Mouse (Mus musculus): ENCODE measurements around the gene Foxf2. TPM values are rescaled to one million over a fixed set of nuclear protein-coding genes. Genes with fewer than 3 reads are reported as not detected.
A peak's percentile ranks its signal among the peaks of the same experiment; 100 is the strongest.

Foxf2 gene
- total RNA-seq (2021): not detected in 2 replicates
- long read RNA-seq, experiment 1: 0 reads
- long read RNA-seq, experiment 2: 0 reads

DNA sequence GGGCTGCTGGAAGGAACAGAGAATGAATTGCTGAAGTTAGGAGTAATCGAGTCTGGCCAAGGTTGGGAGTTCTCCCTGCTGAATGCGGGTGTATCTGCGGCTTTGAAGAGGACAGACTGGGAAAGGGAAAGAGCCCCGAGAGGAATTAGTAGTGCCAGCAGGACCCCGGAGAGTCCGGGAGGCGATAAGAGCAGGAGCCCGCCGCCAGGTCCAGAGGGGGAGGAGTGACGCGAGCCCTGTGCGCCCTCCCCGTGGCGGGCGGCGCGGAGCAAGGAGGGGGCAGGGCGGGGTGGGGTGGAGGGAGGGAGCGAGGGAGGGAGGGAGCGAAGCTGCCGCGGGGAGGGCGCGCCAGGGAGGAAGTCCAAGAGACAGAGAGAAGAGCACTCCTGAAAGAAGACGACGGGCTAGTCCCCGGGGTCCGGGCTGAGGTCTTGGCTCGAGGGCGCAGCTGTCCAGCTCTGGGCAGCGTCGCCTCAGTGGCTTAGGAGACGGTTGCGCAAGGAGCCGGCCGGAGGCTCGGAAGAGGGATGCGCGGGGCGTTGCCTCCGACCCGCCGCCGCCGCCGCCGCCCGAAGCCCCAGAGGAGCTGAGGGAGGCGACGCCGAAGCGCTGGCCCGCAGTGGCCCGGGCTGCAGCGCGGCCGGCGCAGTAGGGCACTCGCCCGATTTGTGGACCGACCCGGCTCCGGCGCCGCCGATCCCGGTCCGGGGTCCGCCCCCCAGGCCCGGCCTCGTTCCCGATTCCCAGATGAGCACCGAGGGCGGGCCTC, at the start of gene Foxf2:
Foxf2 (plus strand) TSS at position 484 of the 769 bp plus-strand sequence.
- peak; percentile 36 for DNase-seq

DNA sequence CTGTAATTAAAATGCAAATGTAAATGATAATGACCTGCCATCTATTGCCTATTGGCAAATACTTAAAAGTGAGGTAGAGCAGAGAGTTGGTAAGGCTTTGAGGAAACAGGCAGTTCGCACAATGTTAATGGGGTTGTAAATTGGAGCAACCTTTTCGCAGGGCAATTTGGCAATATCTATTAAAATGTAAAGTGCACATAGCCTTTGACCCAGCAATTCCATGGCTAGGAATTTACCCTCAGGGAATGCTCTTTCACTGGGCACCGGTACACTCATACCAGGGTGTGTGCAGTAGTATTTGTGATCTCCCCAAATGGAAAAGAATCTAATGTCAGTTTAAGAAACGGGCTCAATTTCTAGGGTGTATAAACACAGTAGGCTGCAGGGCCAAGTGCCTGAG, 48.9 kb upstream of the Foxf2 start:
- DNase-seq: no peak

DNA sequence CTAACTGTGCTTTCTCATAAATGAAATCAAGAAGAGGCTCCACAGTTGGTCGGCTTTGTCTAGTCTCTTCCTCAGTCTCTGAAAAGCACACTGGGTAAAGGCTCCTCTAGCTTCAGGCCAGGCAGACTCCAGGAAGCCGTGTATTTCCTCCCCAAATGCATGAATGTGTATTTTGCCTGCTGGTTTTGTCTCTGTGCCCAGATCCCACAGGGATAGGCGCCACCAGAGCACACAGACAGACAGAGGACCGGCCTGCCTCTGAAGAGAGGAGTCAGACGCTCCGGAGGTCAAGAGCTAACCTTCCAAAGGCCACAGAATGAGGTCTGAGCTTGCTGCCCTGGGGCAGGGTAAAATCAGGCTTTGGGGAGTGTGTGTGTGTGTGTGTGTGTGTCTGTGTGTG, 48.0 kb upstream of the Foxf2 start:
- DNase-seq: no peak

DNA sequence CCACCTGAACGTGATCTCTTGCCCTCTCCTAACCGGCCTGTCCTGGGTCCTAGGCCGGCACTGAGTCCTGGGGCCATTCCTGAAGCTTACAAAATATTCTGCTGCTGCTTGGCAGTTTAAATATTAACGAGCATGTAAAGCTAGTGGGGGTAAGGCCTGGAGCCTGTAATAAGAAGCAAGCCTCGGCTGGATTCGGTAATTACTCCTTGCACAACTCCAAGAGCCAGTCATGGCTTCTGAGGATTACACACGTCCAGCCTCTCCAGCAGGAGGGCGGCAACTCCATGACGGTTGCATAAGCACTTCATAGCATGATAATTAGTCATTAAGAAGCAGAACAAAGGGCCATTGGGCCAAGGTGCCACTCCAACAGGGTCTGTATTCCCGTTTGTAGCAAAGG, 47.2 kb upstream of the Foxf2 start:
- no peak for DNase-seq

- no peak for DNase-seq
Measured at GRCm38 (mm10) chr13:31579866-31580265, 45.8 kb upstream of the Foxf2 start.

- peak; percentile 54 for DNase-seq
Measured at GRCm38 (mm10) chr13:31587341-31587740, 38.3 kb upstream of the Foxf2 start.

DNA sequence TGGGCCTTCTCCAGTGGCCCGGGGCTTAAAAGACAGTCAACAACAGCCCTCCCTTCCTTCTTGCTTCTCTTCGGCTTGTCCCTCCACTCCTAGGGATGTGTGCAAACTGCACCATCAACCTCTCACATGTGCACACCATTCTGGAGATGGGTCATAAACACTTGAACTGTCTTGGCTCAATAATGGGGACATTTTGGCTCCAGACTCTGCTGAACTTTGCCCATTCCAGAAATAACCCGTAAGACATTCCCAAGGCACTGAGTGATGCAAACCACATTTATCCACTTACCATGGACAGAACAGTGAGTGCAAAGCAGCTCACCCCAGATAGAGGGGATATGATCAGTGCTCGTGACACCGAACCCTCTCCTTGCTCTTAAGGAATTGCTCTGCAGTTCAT, 26.0 kb upstream of the Foxf2 start:
- peak; percentile 23 for DNase-seq

GRCm38 (mm10) chr13:31603964-31604363, 21.7 kb upstream of the Foxf2 start:
- DNase-seq: no peak

- DNase-seq: no peak
Measured at GRCm38 (mm10) chr13:31614724-31615465, 10.7 kb upstream of the Foxf2 start.

- DNase-seq: no peak
Measured at GRCm38 (mm10) chr13:31615561-31616165, 10.0 kb upstream of the Foxf2 start.

DNA sequence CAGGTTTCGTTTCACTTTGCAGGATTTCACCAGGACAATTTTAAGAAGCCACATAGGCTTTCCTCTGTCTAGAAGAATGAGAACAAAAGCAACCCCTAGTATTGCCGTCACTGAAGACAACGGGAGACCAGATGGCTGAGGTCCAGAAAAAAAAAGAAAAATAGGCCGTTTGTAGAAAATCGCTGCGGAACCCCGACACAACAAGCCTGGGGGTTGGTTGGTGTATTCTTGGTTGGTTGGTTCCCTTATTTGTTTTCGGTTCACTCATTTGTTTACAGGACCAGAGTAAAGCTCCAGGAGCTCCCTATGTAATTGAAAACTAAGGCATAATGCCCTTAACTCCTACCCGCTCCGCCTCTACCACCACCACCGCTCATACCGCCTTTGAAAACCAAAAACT, 7.6 kb upstream of the Foxf2 start:
- DNase-seq: no peak

DNA sequence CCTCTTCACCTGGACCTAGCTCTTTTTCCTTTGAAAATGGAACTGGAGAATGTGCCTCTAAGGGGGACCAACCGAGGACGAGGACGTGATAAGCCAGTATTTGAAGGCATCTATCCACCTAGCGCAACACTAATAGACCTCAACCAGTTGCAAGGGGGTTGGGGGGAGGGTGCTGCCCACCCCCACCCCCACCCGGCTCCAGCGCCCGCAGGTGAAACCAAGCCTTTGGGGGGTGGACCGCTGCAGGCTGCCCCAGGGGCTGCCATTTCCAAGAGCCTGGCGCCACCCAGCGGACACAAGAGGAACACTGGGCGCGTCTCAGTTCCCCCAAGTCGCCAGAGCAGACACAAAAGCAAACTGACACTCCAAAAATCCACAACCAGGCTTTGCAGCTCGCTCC, 7.2 kb upstream of the Foxf2 start:
- peak; percentile 83 for DNase-seq

DNA sequence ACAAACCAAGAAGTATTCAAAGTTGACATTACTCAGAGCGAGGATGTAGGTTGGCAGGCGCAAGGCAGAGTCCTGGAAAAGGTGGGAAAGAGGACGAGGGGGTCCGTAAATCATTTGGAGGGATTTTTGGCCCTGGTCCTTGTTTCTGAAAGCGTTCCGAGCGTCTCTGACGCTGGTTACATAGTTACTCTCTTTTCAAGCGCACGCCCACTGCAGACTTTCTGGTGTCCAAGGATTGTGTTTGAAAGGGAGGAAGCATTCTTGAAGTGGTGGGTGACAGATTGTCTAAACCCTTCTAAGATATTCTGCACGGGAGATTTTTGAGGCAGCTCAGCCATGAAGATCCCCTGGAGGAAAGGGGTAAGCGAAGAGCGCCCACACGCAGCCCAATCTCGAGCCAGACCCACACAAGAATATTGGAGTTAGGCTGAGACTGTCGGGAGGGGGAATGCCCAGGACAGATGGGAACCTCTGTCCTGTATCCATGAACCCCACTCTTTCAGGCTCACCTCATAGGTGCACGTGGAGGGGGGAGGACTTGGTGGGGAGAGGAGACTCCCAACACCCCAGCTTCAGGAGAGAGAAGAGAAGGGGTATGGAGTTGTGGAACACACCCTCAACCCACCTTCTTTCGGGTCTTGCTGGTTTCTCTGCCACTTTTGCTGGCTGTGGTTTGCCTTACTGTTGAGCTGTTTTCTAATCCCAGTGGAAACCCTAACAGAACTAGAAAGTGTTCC, 6.5 kb upstream of the Foxf2 start:
- no peak for DNase-seq

- DNase-seq: no peak
Measured at GRCm38 (mm10) chr13:31619826-31620498, 5.7 kb upstream of the Foxf2 start.

DNA sequence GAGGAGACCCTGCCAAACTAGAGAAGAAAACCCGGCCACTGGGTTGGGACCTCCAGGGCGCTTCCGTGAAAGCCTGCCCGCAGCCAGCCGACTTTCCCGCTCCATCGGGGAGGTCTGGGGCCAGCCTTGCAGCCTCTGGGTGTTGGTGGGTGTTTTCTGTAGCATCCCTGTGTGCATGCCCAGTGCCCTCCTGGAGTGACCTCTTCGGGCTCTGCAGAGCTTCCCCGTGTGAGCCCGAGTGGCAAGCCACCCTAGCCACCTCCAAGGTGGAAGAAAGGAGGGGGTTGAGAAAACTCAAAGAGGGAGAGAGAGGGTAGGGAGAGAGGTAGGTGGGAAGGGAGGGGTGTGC, 5.1 kb upstream of the Foxf2 start:
- DNase-seq: no peak

DNA sequence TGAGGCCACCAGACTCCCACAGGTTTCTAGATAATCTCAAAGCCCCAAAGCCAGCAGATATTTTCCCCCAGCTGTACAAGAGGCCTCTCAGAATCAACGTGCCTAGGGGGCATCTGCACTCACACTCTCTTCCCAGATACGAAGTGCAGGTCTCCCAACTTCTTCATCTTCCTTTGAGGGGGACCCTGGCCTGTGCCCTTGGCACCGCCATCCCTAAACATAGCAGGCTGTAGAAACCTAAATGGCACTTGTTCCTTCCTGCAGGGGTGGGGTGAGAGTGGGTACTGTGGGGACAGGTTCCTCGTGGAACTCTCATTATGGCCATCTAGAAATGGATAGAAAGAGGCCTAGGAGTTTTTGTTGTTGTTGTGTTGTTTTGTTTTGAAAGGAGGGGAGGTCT, 4.7 kb upstream of the Foxf2 start:
- DNase-seq: no peak

DNA sequence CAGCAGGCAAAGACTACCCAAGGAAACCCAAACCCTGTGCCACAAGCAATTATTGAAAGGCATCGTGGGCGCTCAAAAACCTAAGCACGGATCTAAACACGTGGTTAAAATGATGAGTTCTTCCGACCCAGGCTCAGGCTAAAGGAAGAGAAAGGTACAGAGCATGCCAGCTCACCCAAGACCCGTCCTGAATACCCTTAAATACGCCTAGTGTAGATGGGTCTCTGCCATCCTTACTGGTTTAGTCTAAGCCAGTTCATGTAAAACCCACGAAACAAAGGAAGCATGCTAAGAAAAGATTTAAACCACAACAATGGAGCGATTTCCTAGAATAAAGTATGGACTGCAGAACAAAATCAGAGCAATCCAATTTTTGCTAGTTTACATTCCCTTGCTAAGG, 3.9 kb upstream of the Foxf2 start:
- no peak for DNase-seq

DNA sequence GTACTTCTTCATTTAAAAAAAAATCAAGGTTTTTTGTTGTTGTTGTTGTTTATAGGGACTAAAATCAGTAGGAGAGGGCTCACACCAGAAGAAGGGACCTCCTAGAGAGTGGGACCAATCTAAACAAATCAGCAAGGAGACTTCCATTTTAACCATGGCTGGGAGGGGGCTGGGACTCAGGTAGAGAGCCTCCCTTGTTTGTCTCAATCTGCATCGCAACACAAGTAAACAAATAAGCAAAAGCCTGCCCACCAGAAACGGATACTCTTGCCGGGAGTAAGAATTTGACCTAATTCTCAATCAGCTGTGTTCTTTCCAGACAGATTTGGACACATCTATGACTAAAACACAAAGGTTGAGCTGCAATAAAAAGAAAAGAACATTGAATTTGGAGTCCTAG, 3.2 kb upstream of the Foxf2 start:
- DNase-seq: no peak

DNA sequence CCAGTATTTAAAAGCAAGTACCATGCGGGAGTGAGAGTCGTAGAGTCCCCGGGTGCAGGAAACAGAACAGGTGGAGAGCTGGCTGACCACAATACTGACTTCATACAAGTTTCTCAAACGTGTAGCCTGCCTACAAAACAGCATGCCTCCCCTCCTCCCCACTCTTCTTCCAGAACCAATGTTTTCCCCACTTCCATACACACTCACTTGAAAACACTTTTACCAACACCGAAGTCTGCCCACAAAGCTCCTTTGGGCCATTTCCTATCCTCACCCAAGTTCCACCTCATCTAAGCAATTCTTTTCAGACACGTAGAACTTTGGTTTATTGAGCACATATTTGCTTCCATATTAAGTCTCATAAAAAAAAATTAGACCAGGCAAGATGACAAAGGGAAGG, 2.3 kb upstream of the Foxf2 start:
- no peak for DNase-seq

DNA sequence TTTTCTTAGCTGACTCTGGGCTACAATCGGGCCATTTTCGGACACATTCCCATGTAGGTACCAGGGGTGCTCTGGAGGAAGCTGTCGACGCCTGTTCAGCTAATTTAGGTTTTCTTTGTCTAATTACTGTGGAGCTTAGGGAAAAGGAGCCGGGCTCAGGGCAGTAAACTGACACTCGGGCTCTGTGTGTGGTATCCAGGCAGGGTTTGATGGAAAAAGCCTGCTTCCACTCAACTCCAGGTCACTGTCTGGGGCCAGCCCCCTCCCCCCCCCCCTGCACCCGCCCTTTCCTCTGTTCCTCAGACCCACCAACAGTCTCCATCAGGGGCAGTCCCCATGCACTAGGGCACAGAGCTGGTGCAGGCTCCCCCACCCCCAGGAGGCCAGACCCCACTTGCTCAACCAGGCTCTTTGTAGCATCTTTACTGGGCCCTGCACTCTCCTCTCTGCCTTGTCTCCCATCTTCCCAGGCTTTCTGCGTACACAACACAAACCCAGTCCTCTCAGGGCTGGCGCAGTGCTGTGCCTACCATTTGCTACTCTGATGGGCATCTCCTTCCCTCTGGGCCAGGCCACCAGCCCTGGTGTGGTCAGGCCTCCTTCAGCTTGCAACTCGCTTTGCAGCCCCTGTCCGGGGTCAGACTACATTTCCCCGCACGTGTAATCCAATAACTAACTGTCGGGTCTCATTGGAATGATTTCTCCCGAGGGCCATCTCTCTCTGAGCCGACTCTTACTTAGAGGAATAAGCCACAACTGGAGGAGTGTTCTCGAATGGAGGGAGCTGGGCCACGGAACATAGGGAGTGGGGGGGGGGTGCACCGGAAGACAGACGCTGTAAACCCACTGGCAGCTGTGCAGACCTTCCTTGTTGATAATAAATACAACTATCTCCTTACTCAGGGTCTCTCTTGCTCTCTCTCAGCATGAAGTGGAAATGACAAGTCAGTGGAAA, 1.4 kb upstream of the Foxf2 start:
- DNase-seq: no peak

DNA sequence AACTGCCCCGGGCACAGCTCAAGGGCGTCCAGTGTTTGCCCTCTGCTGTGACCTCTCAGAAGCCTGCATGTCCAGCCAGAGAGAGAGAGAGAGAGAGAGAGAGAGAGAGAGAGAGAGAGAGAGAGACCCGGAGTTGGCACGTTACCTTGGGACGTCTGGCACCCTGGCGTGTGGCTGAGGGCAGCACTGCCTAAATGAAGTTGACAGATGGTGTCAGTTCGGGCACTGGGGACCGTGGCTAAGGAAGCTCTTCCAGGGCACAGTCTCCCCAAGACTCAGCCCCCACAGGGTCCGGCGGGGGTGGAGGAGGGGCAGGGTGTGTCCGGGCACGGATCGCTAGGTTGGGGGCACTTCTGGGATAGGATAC, 667 bp upstream of the Foxf2 start:
- DNase-seq: no peak

Measured in adrenal gland, postnatal 14 days (tissue).